Mouse (Mus musculus) lung, adult 2 months (tissue): ENCODE data around the gene Rasgef1c.

Experiments used
- CTCF ChIP-seq: fragments of 200-500 bp; IDR thresholded peaks from 2 replicates; pipeline ENCODE4 v1.5.1; 2011; ENCODE audit warnings: mild to moderate bottlenecking, low read length, control low read depth; ENCODE audit not compliant: insufficient read depth
- POLR2A ChIP-seq: fragments of 200-500 bp; IDR thresholded peaks from 2 replicates; pipeline ENCODE4 v1.6.1; 2011; ENCODE audit warnings: low read depth, mild to moderate bottlenecking, control low read depth, low read length, borderline replicate concordance; ENCODE audit errors: extremely low read depth

- no peak for TF ChIP-seq POLR2A
- TF ChIP-seq CTCF: no peak
Measured at GRCm38 (mm10) chr11:50013016-50013415, 111.4 kb downstream of the Rasgef1c start.
